In genomic region chr7:97452196-97452595, GRCm38 (mm10) we compare ENCODE assay signal across 19 mouse cellular contexts. TPM values are rescaled to one million over a fixed set of nuclear protein-coding genes. Genes with fewer than 3 reads are reported as not detected.
DNase-seq lines count a peak whose midpoint lies in the region; ATAC-seq and TF ChIP-seq lines count a peak whose summit lies in the region.
"Had no signal": no experiment of that assay in that cellular context is flagged by ENCODE, and none has a peak within 500 bp of the region (broad histone marks: within the 10 kb centered on the region; RNA-seq: fewer than 3 reads in every experiment).

No protein-coding gene starts in this region.

- ATAC-seq in lung, postnatal 0 days = no peak
- peak; percentile 26 for ATAC-seq in CD4-positive, CD25-positive, alpha-beta regulatory T cell, adult 4 months
- peak; percentile 62 for ATAC-seq in stomach, embryonic 14.5 days (ENCODE audit: insufficient number of reproducible peaks, insufficient read depth, low FRiP score, low read depth)
- ATAC-seq: midbrain, embryonic 13.5 days had no signal

- H3K9me3 ChIP-seq in lung, postnatal 0 days (ENCODE audit: low read length) = no peaks in the 10 kb centered on the region
- H3K9me3 ChIP-seq in stomach, embryonic 14.5 days (ENCODE audit: control insufficient read depth, low read depth, low read length) = 0 out of 2 replicates have a peak, but pooled peaks cover 7% of the 10 kb centered on the region
- H3K9me3 ChIP-seq: forebrain, embryonic 10.5 days; heart, embryonic 15.5 days had no signal

- WGBS in lung, postnatal 0 days = 49% methylated on average over 6 of the region's 6 CpGs
- WGBS in stomach, embryonic 14.5 days = 66% methylated on average over 6 of the region's 6 CpGs

- no peaks in the 10 kb centered on the region for H3K27me3 ChIP-seq in lung, postnatal 0 days (replicated peaks; ENCODE audit: insufficient read depth, low read length)
- no peaks in the 10 kb centered on the region for H3K27me3 ChIP-seq in stomach, embryonic 14.5 days (ENCODE audit: control insufficient read depth, insufficient read depth, low read length)
- H3K27me3 ChIP-seq: heart, embryonic 15.5 days; limb, embryonic 12.5 days had no signal

- no peak overlapping the region for H3K9ac ChIP-seq in lung, postnatal 0 days (replicated peaks; ENCODE audit: low read depth)
- no peak overlapping the region for H3K9ac ChIP-seq in stomach, embryonic 14.5 days (replicated peaks; ENCODE audit: low read depth, low read length)
- H3K9ac ChIP-seq: midbrain, embryonic 13.5 days had no signal

- 0 out of 2 replicates have a peak overlapping the region, but pooled peaks have one; percentile 89 for H3K4me2 ChIP-seq in lung, postnatal 0 days (replicated peaks; ENCODE audit: low read depth, low read length)
- H3K4me2 ChIP-seq in stomach, embryonic 14.5 days (replicated peaks; ENCODE audit: low read depth, low read length) = no peak overlapping the region

- TF ChIP-seq CTCF in lung, postnatal 0 days (IDR thresholded peaks at IDR 0.05) = no peak

- H3K36me3 ChIP-seq in lung, postnatal 0 days (ENCODE audit: insufficient read depth, low read length) = no peaks in the 10 kb centered on the region
- H3K36me3 ChIP-seq in stomach, embryonic 14.5 days (ENCODE audit: control insufficient read depth, insufficient read depth, low read length) = no peaks in the 10 kb centered on the region
- H3K36me3 ChIP-seq: forebrain, embryonic 10.5 days; heart, embryonic 15.5 days; limb, embryonic 12.5 days; midbrain, embryonic 13.5 days had no signal

- H3K4me1 ChIP-seq in lung, postnatal 0 days (ENCODE audit: insufficient read depth, low read depth, low read length) = peaks cover 4% of the 10 kb centered on the region; the same call in 1 of the 2 replicates
- peaks cover 8% of the 10 kb centered on the region; the same call in 1 of the 2 replicates for H3K4me1 ChIP-seq in stomach, embryonic 14.5 days (ENCODE audit: control insufficient read depth, insufficient read depth, low read length)

- DNase-seq in lung, postnatal 0 days (ENCODE audit: low spot score) = no peak
- DNase-seq in lung, postnatal 25 days (ENCODE audit: low spot score) = no peak
- peak; percentile 9 for DNase-seq in CD4-positive helper T cell, adult 2 months (ENCODE audit: low read depth, low spot score)
- DNase-seq in urinary bladder, adult 2 months (ENCODE audit: low spot score) = no peak
- no peak for DNase-seq in ovary, postnatal 10 days (ENCODE audit: low spot score)
- DNase-seq: adrenal gland, adult 2 months; cerebellum, postnatal 36 days; heart, adult 18-20 months; kidney, adult 2 months; kidney, postnatal 25 days; lung, postnatal 10 days had no signal

- no peak overlapping the region for H3K4me3 ChIP-seq in lung, postnatal 0 days (ENCODE audit: low read depth, low read length)
- H3K4me3 ChIP-seq in stomach, embryonic 14.5 days (ENCODE audit: low read depth, low read length) = no peak overlapping the region
- H3K4me3 ChIP-seq: midbrain, embryonic 13.5 days; myocyte had no signal

- 0 out of 2 replicates have a peak overlapping the region, but pooled peaks have one; percentile 32 for H3K27ac ChIP-seq in lung, postnatal 0 days (ENCODE audit: low read length)
- no peak overlapping the region for H3K27ac ChIP-seq in stomach, embryonic 14.5 days (ENCODE audit: low read length)
- H3K27ac ChIP-seq: forebrain, embryonic 10.5 days; heart, embryonic 15.5 days; limb, embryonic 12.5 days; midbrain, embryonic 13.5 days had no signal

- TF ChIP-seq EP300 in lung, postnatal 0 days (IDR thresholded peaks at IDR 0.05) = no peak

RNA-seq across cellular contexts. Expression of gene Kctd14, which starts 1.1 kb away (rescaled TPM):
- polyA plus RNA-seq in lung, postnatal 0 days (2015; fragmentation: Nextera tagmentation; extraction: Ambion mirVana) = 4.8 and 6.7 TPM in 2 replicates
- under 1 TPM; 0.43 to 0.94 TPM for polyA plus RNA-seq in CD4-positive, CD25-positive, alpha-beta regulatory T cell, adult 4 months (2017; shearing (Covaris generic))
- polyA plus RNA-seq in stomach, embryonic 14.5 days (2014; fragmentation: Nextera tagmentation; extraction: Ambion mirVana) = 10.8 and 12.6 TPM in 2 replicates
- 1.2 and 1.4 TPM in 2 replicates for polyA plus RNA-seq in urinary bladder, adult 2 months (2012; rRNA removed)

RNA-seq across cellular contexts. Expression of gene Ints4, which starts 28.6 kb away (rescaled TPM):
- polyA plus RNA-seq in lung, postnatal 0 days (2015; fragmentation: Nextera tagmentation; extraction: Ambion mirVana) = 19.8 and 21.2 TPM in 2 replicates
- 10 to 100 TPM; 46.2 to 64.2 TPM for polyA plus RNA-seq in CD4-positive, CD25-positive, alpha-beta regulatory T cell, adult 4 months (2017; shearing (Covaris generic))
- polyA plus RNA-seq in stomach, embryonic 14.5 days (2014; fragmentation: Nextera tagmentation; extraction: Ambion mirVana) = 56.7 and 61.3 TPM in 2 replicates
- 52.5 and 53.3 TPM in 2 replicates for polyA plus RNA-seq in urinary bladder, adult 2 months (2012; rRNA removed)

RNA-seq across cellular contexts. Expression of gene Thrsp, which starts 34.7 kb away (rescaled TPM):
- 2.4 and 2.5 TPM in 2 replicates for polyA plus RNA-seq in lung, postnatal 0 days (2015; fragmentation: Nextera tagmentation; extraction: Ambion mirVana)
- polyA plus RNA-seq in CD4-positive, CD25-positive, alpha-beta regulatory T cell, adult 4 months (2017; shearing (Covaris generic)) = under 1 TPM in 1 of 2 experiments, not detected in 1; 0.84 TPM
- 0.39 and 1.0 TPM in 2 replicates for polyA plus RNA-seq in stomach, embryonic 14.5 days (2014; fragmentation: Nextera tagmentation; extraction: Ambion mirVana)
- polyA plus RNA-seq in urinary bladder, adult 2 months (2012; rRNA removed) = 45.2 and 95.3 TPM in 2 replicates
- polyA plus RNA-seq: embryonic facial prominence, embryonic 11.5 days had no signal

RNA-seq across cellular contexts. Expression of gene Ndufc2, which starts 52.4 kb away (rescaled TPM):
- 461 and 535 TPM in 2 replicates for polyA plus RNA-seq in lung, postnatal 0 days (2015; fragmentation: Nextera tagmentation; extraction: Ambion mirVana)
- polyA plus RNA-seq in CD4-positive, CD25-positive, alpha-beta regulatory T cell, adult 4 months (2017; shearing (Covaris generic)) = 100 to 1,000 TPM; 159 to 178 TPM
- 376 and 384 TPM in 2 replicates for polyA plus RNA-seq in stomach, embryonic 14.5 days (2014; fragmentation: Nextera tagmentation; extraction: Ambion mirVana)
- polyA plus RNA-seq in urinary bladder, adult 2 months (2012; rRNA removed) = 148 and 154 TPM in 2 replicates

Comparison
In these comparisons a context has a peak if more than half of its experiments do, and no peak if none do; other contexts are left out.
1. RNA of gene Thrsp, which starts 34.7 kb away (polyA plus RNA-seq): 45.2 to 95.3 TPM in urinary bladder, adult 2 months; 2.4 to 2.5 TPM in lung, postnatal 0 days, 0.39 to 1.0 TPM in stomach, embryonic 14.5 days and 0.84 TPM in CD4-positive, CD25-positive, alpha-beta regulatory T cell, adult 4 months; every median in the first group is over 10 times any median in the second.